Mouse (Mus musculus): Measurements from ENCODE around the gene Sgsm1. TPM values are rescaled to one million over a fixed set of nuclear protein-coding genes. Genes with fewer than 3 reads are reported as not detected.

Sgsm1 gene
- total and polyA plus RNA-seq, 3 experiments = 0.05 TPM; not detected in 2

- H3K36me3 ChIP-seq (replicated peaks) = no peaks in the 10 kb centered on the region
- TF ChIP-seq CTCF (IDR thresholded peaks at IDR 0.05; ENCODE audit: low read depth, low read length) (no peak), GATA2 (IDR thresholded peaks at IDR 0.05; ENCODE audit: borderline replicate concordance, low read depth, low read length) (no peak), GATA1 (IDR thresholded peaks at IDR 0.05; ENCODE audit: borderline replicate concordance, low read length) (no peak), POLR2AphosphoS5 (IDR thresholded peaks at IDR 0.05; ENCODE audit: insufficient replicate concordance, low read depth, low read length) (no peak), TAL1 (conservative IDR thresholded peaks at IDR 0.05; ENCODE audit: low read depth, low read length) (no peak)
- peaks cover 87% of the 10 kb centered on the region for H3K9me3 ChIP-seq (replicated peaks)
- DNase-seq (ENCODE audit: low spot score) (no peak), ATAC-seq (ENCODE audit: extremely low read depth, insufficient number of reproducible peaks, low FRiP score, poor library complexity, severe bottlenecking) (no peak)
- H3K4me3 ChIP-seq (ENCODE audit: low read depth, low read length) = no peak overlapping the region
- no peaks in the 10 kb centered on the region for H3K4me1 ChIP-seq (ENCODE audit: insufficient read depth, low read depth, low read length)
- no peaks in the 10 kb centered on the region for H3K27me3 ChIP-seq (ENCODE audit: insufficient read depth, low read length)
These were observed 12.5 kb downstream of the Sgsm1 start for GRCm38 (mm10) chr5:113298040-113298439.

- DNase-seq (ENCODE audit: low spot score) = no peak
- TF ChIP-seq POLR2AphosphoS5 (IDR thresholded peaks at IDR 0.05; ENCODE audit: insufficient replicate concordance, low read depth, low read length) (no peak), GATA2 (IDR thresholded peaks at IDR 0.05; ENCODE audit: borderline replicate concordance, low read depth, low read length) (no peak), CTCF (IDR thresholded peaks at IDR 0.05; ENCODE audit: low read depth, low read length) (no peak), GATA1 (IDR thresholded peaks at IDR 0.05; ENCODE audit: borderline replicate concordance, low read length) (no peak), TAL1 (conservative IDR thresholded peaks at IDR 0.05; ENCODE audit: low read depth, low read length) (no peak)
These were observed 14.8 kb downstream of the Sgsm1 start for GRCm38 (mm10) chr5:113295791-113296190.

GRCm38 (mm10) chr5:113294575-113294974, 16.0 kb downstream of the Sgsm1 start:
- Histone ChIP-seq H3K36me3 (replicated peaks) (no peaks in the 10 kb centered on the region), H3K4me1 (ENCODE audit: insufficient read depth, low read depth, low read length) (no peaks in the 10 kb centered on the region), H3K27me3 (ENCODE audit: insufficient read depth, low read length) (no peaks in the 10 kb centered on the region; the same call in 1 of the 2 replicates), H3K9me3 (replicated peaks) (peaks cover 89% of the 10 kb centered on the region), H3K4me3 (ENCODE audit: low read depth, low read length) (no peak overlapping the region; the same call in 1 of the 2 replicates)
- ATAC-seq (ENCODE audit: extremely low read depth, insufficient number of reproducible peaks, low FRiP score, poor library complexity, severe bottlenecking) (no peak), DNase-seq (ENCODE audit: low spot score) (no peak)
- no peak for TF ChIP-seq GATA1 (IDR thresholded peaks at IDR 0.05; ENCODE audit: borderline replicate concordance, low read length)
- no peak for TF ChIP-seq POLR2AphosphoS5 (IDR thresholded peaks at IDR 0.05; ENCODE audit: insufficient replicate concordance, low read depth, low read length)

More at GRCm38 (mm10) chr5:113295791-113296190, 14.8 kb downstream of the Sgsm1 start:
- Histone ChIP-seq H3K4me1 (ENCODE audit: insufficient read depth, low read depth, low read length) (no peaks in the 10 kb centered on the region), H3K4me3 (ENCODE audit: low read depth, low read length) (no peak overlapping the region), H3K27me3 (ENCODE audit: insufficient read depth, low read length) (no peaks in the 10 kb centered on the region), H3K36me3 (replicated peaks) (no peaks in the 10 kb centered on the region), H3K9me3 (replicated peaks) (peaks cover 89% of the 10 kb centered on the region)
- no peak for ATAC-seq (ENCODE audit: extremely low read depth, insufficient number of reproducible peaks, low FRiP score, poor library complexity, severe bottlenecking)

GRCm38 (mm10) chr5:113293446-113293845, 17.1 kb downstream of the Sgsm1 start:
- no peaks in the 10 kb centered on the region; the same call in 1 of the 2 replicates for H3K27me3 ChIP-seq (ENCODE audit: insufficient read depth, low read length)
- no peak for DNase-seq (ENCODE audit: low spot score)
- H3K36me3 ChIP-seq (replicated peaks) = no peaks in the 10 kb centered on the region
- ATAC-seq (ENCODE audit: extremely low read depth, insufficient number of reproducible peaks, low FRiP score, poor library complexity, severe bottlenecking) = no peak
- H3K4me1 ChIP-seq (ENCODE audit: insufficient read depth, low read depth, low read length) = no peaks in the 10 kb centered on the region
- H3K9me3 ChIP-seq (replicated peaks) = peaks cover 88% of the 10 kb centered on the region
- no peak for TF ChIP-seq TAL1 (conservative IDR thresholded peaks at IDR 0.05; ENCODE audit: low read depth, low read length)
- no peak overlapping the region for H3K4me3 ChIP-seq (ENCODE audit: low read depth, low read length)

GRCm38 (mm10) chr5:113292832-113293231, 17.8 kb downstream of the Sgsm1 start:
- Histone ChIP-seq H3K4me3 (ENCODE audit: low read depth, low read length) (no peak overlapping the region), H3K9me3 (replicated peaks) (peaks cover 88% of the 10 kb centered on the region), H3K36me3 (replicated peaks) (no peaks in the 10 kb centered on the region), H3K4me1 (ENCODE audit: insufficient read depth, low read depth, low read length) (no peaks in the 10 kb centered on the region), H3K27me3 (ENCODE audit: insufficient read depth, low read length) (no peaks in the 10 kb centered on the region; the same call in 1 of the 2 replicates)
- DNase-seq (ENCODE audit: low spot score) (no peak), ATAC-seq (ENCODE audit: extremely low read depth, insufficient number of reproducible peaks, low FRiP score, poor library complexity, severe bottlenecking) (no peak)
- TF ChIP-seq POLR2AphosphoS5 (IDR thresholded peaks at IDR 0.05; ENCODE audit: insufficient replicate concordance, low read depth, low read length) (no peak), TAL1 (conservative IDR thresholded peaks at IDR 0.05; ENCODE audit: low read depth, low read length) (no peak), CTCF (IDR thresholded peaks at IDR 0.05; ENCODE audit: low read depth, low read length) (no peak)

- Histone ChIP-seq H3K27me3 (ENCODE audit: insufficient read depth, low read length) (no peaks in the 10 kb centered on the region; the same call in 1 of the 2 replicates), H3K36me3 (replicated peaks) (no peaks in the 10 kb centered on the region), H3K4me1 (ENCODE audit: insufficient read depth, low read depth, low read length) (no peaks in the 10 kb centered on the region), H3K9me3 (replicated peaks) (peaks cover 88% of the 10 kb centered on the region), H3K4me3 (ENCODE audit: low read depth, low read length) (no peak overlapping the region; the same call in 1 of the 2 replicates)
- no peak for TF ChIP-seq GATA1 (IDR thresholded peaks at IDR 0.05; ENCODE audit: borderline replicate concordance, low read length)
- TF ChIP-seq TAL1 (conservative IDR thresholded peaks at IDR 0.05; ENCODE audit: low read depth, low read length) = no peak
- no peak for TF ChIP-seq CTCF (IDR thresholded peaks at IDR 0.05; ENCODE audit: low read depth, low read length)
- no peak for TF ChIP-seq GATA2 (IDR thresholded peaks at IDR 0.05; ENCODE audit: borderline replicate concordance, low read depth, low read length)
- TF ChIP-seq POLR2AphosphoS5 (IDR thresholded peaks at IDR 0.05; ENCODE audit: insufficient replicate concordance, low read depth, low read length) = no peak
- no peak for DNase-seq (ENCODE audit: low spot score)
- ATAC-seq (ENCODE audit: extremely low read depth, insufficient number of reproducible peaks, low FRiP score, poor library complexity, severe bottlenecking) = no peak
These were observed 18.4 kb downstream of the Sgsm1 start for GRCm38 (mm10) chr5:113292179-113292578.

GRCm38 (mm10) chr5:113291125-113291524, 19.5 kb downstream of the Sgsm1 start:
- Histone ChIP-seq H3K36me3 (replicated peaks) (no peaks in the 10 kb centered on the region), H3K4me3 (ENCODE audit: low read depth, low read length) (no peak overlapping the region), H3K9me3 (replicated peaks) (peaks cover 90% of the 10 kb centered on the region), H3K27me3 (ENCODE audit: insufficient read depth, low read length) (no peaks in the 10 kb centered on the region; the same call in 1 of the 2 replicates), H3K4me1 (ENCODE audit: insufficient read depth, low read depth, low read length) (no peaks in the 10 kb centered on the region)
- no peak for DNase-seq (ENCODE audit: low spot score)
- no peak for TF ChIP-seq GATA1 (IDR thresholded peaks at IDR 0.05; ENCODE audit: borderline replicate concordance, low read length)
- TF ChIP-seq CTCF (IDR thresholded peaks at IDR 0.05; ENCODE audit: low read depth, low read length) = no peak
- TF ChIP-seq TAL1 (conservative IDR thresholded peaks at IDR 0.05; ENCODE audit: low read depth, low read length) = no peak
- TF ChIP-seq GATA2 (IDR thresholded peaks at IDR 0.05; ENCODE audit: borderline replicate concordance, low read depth, low read length) = no peak
- TF ChIP-seq POLR2AphosphoS5 (IDR thresholded peaks at IDR 0.05; ENCODE audit: insufficient replicate concordance, low read depth, low read length) = no peak
- no peak for ATAC-seq (ENCODE audit: extremely low read depth, insufficient number of reproducible peaks, low FRiP score, poor library complexity, severe bottlenecking)

Measured in G1E (cell line).